ENCODE assay signal across 8 mouse cellular contexts in genomic region chr2:130294936-130295277, GRCm38 (mm10). TPM values are rescaled to one million over a fixed set of nuclear protein-coding genes. Genes with fewer than 3 reads are reported as not detected.
A peak's percentile ranks its signal among the peaks of the same experiment; 100 is the strongest.
DNase-seq lines count a peak whose midpoint lies in the region; ATAC-seq and TF ChIP-seq lines count a peak whose summit lies in the region.

Ebf4 (plus strand) TSS chr2:130295169.

- peak within 1 kb of the TSS; percentile 76 for H3K4me2 ChIP-seq in forebrain, embryonic 11.5 days (ENCODE audit: low read depth, low read length, severe bottlenecking)
- H3K4me2 ChIP-seq in hindbrain, embryonic 13.5 days = peak within 1 kb of the TSS; percentile 71
- peak within 1 kb of the TSS; percentile 68 for H3K4me2 ChIP-seq in liver, embryonic 12.5 days
- peak within 1 kb of the TSS; percentile 68 for H3K4me2 ChIP-seq in neural tube, embryonic 13.5 days

- 3% methylated on average over 27 of the region's 39 CpGs for WGBS in kidney, adult 2 months
- 0% methylated on average over 29 of the region's 39 CpGs for WGBS in forebrain, embryonic 11.5 days
- 1% methylated on average over 26 of the region's 39 CpGs for WGBS in hindbrain, embryonic 13.5 days
- 3% methylated on average over 35 of the region's 39 CpGs for WGBS in liver, embryonic 12.5 days (ENCODE audit: insufficient replicate concordance)
- under 1% methylated on average over 38 of the region's 39 CpGs for WGBS in neural tube, embryonic 13.5 days

- TF ChIP-seq POLR2A in kidney, adult 2 months (IDR thresholded peaks at IDR 0.05; ENCODE audit: low read depth, low read length) = no peak

- H3K4me1 ChIP-seq in kidney, adult 2 months (ENCODE audit: control insufficient read depth, insufficient read depth, low read length) = no peaks in the 10 kb centered on the region
- H3K4me1 ChIP-seq in forebrain, embryonic 11.5 days (replicated peaks; ENCODE audit: control insufficient read depth, insufficient read depth, low read length) = peaks cover 10% of the 10 kb centered on the region
- H3K4me1 ChIP-seq in hindbrain, embryonic 13.5 days (replicated peaks) = peaks cover 54% of the 10 kb centered on the region
- peaks cover 26% of the 10 kb centered on the region for H3K4me1 ChIP-seq in liver, embryonic 12.5 days
- peaks cover 58% of the 10 kb centered on the region for H3K4me1 ChIP-seq in neural tube, embryonic 13.5 days (replicated peaks)

- H3K36me3 ChIP-seq in kidney, adult 2 months (ENCODE audit: control insufficient read depth, insufficient read depth, low read length) = no peaks in the 10 kb centered on the region
- H3K36me3 ChIP-seq in forebrain, embryonic 11.5 days (ENCODE audit: control insufficient read depth, insufficient read depth, low read length) = no peaks in the 10 kb centered on the region
- no peaks in the 10 kb centered on the region for H3K36me3 ChIP-seq in hindbrain, embryonic 13.5 days
- no peaks in the 10 kb centered on the region for H3K36me3 ChIP-seq in liver, embryonic 12.5 days
- H3K36me3 ChIP-seq in neural tube, embryonic 13.5 days = no peaks in the 10 kb centered on the region

- peaks cover 2% of the 10 kb centered on the region; the same call in 1 of the 2 replicates for H3K27me3 ChIP-seq in kidney, adult 2 months (replicated peaks; ENCODE audit: control insufficient read depth, insufficient read depth, low read length)
- H3K27me3 ChIP-seq in forebrain, embryonic 11.5 days (ENCODE audit: control insufficient read depth, insufficient read depth, low read length) = peaks cover 4% of the 10 kb centered on the region
- H3K27me3 ChIP-seq in hindbrain, embryonic 13.5 days = peaks cover 16% of the 10 kb centered on the region
- H3K27me3 ChIP-seq in liver, embryonic 12.5 days (replicated peaks) = peaks cover 92% of the 10 kb centered on the region
- H3K27me3 ChIP-seq in neural tube, embryonic 13.5 days = peaks cover 14% of the 10 kb centered on the region

- no peak within 1 kb of the TSS for H3K27ac ChIP-seq in kidney, adult 2 months (ENCODE audit: insufficient read depth, low read depth, low read length)
- H3K27ac ChIP-seq in forebrain, embryonic 11.5 days (ENCODE audit: low read depth, low read length) = peak within 1 kb of the TSS; percentile 41
- H3K27ac ChIP-seq in hindbrain, embryonic 13.5 days = peak within 1 kb of the TSS; percentile 89
- H3K27ac ChIP-seq in liver, embryonic 12.5 days = no peak within 1 kb of the TSS
- H3K27ac ChIP-seq in neural tube, embryonic 13.5 days (replicated peaks) = peak within 1 kb of the TSS; percentile 89

- DNase-seq in kidney, adult 2 months = peak; percentile 45
- no peak for DNase-seq in kidney, adult 9 months
- DNase-seq in adrenal gland, postnatal 14 days = peak; percentile 67
- peak; percentile 91 for DNase-seq in forebrain, embryonic 11.5 days (ENCODE audit: low spot score)

- ATAC-seq in forebrain, embryonic 11.5 days (replicated peaks; ENCODE audit: low FRiP score) = peak; percentile 85
- peak; percentile 60 for ATAC-seq in hindbrain, embryonic 13.5 days (ENCODE audit: low FRiP score)
- peak; percentile 44 for ATAC-seq in liver, embryonic 12.5 days
- peak; percentile 74 for ATAC-seq in neural tube, embryonic 13.5 days (ENCODE audit: low read depth)
- no peak for ATAC-seq in erythroid progenitor cell, adult 5-6 weeks (replicated peaks; ENCODE audit: low FRiP score, poor library complexity, severe bottlenecking)

- H3K4me3 ChIP-seq in kidney, adult 2 months (ENCODE audit: insufficient read depth, low read depth, low read length) = peak within 1 kb of the TSS; percentile 44
- peak within 1 kb of the TSS; percentile 81 for H3K4me3 ChIP-seq in forebrain, embryonic 11.5 days (ENCODE audit: low read depth, low read length)
- H3K4me3 ChIP-seq in hindbrain, embryonic 13.5 days = peak within 1 kb of the TSS; percentile 79
- peak within 1 kb of the TSS; percentile 57 for H3K4me3 ChIP-seq in liver, embryonic 12.5 days
- peak within 1 kb of the TSS; percentile 75 for H3K4me3 ChIP-seq in neural tube, embryonic 13.5 days

- no peak for TF ChIP-seq CTCF in kidney, adult 2 months (conservative IDR thresholded peaks at IDR 0.05; ENCODE audit: insufficient read depth, insufficient read length, low read depth, low read length)

- no peaks in the 10 kb centered on the region for H3K9me3 ChIP-seq in forebrain, embryonic 11.5 days (ENCODE audit: control insufficient read depth, low read length)
- H3K9me3 ChIP-seq in hindbrain, embryonic 13.5 days = no peaks in the 10 kb centered on the region
- H3K9me3 ChIP-seq in liver, embryonic 12.5 days (replicated peaks) = no peaks in the 10 kb centered on the region
- H3K9me3 ChIP-seq in neural tube, embryonic 13.5 days = no peaks in the 10 kb centered on the region

- peak within 1 kb of the TSS; percentile 82 for H3K9ac ChIP-seq in forebrain, embryonic 11.5 days (ENCODE audit: low read length)
- H3K9ac ChIP-seq in hindbrain, embryonic 13.5 days = peak within 1 kb of the TSS; percentile 90
- H3K9ac ChIP-seq in liver, embryonic 12.5 days = peak within 1 kb of the TSS; percentile 49
- peak within 1 kb of the TSS; percentile 92 for H3K9ac ChIP-seq in neural tube, embryonic 13.5 days

RNA-seq across cellular contexts. Expression of gene Ebf4, which starts in this region (rescaled TPM):
- 1.8 and 2.0 TPM in 2 replicates for polyA plus RNA-seq in kidney, adult 2 months (2012; rRNA removed)
- total RNA-seq in adrenal gland, postnatal 14 days (2021) = 3.6 and 4.2 TPM in 2 replicates
- 2.5 and 2.8 TPM in 2 replicates for polyA plus RNA-seq in forebrain, embryonic 11.5 days (2014; fragmentation: Nextera tagmentation; extraction: Ambion mirVana)
- polyA plus RNA-seq in hindbrain, embryonic 13.5 days (2015; fragmentation: Nextera tagmentation; extraction: Ambion mirVana) = 2.6 and 3.1 TPM in 2 replicates
- polyA plus RNA-seq in liver, embryonic 12.5 days (2016; fragmentation: Nextera tagmentation; extraction: Ambion mirVana) = 0.41 and 0.61 TPM in 2 replicates
- polyA plus RNA-seq in neural tube, embryonic 13.5 days (2015; fragmentation: Nextera tagmentation; extraction: Ambion mirVana) = 3.6 and 4.3 TPM in 2 replicates
- total RNA-seq in erythroid progenitor cell, adult 5-6 weeks (2015; ENCODE audit: low replicate concordance) = not detected in 2 replicates
- 0.64 TPM in 1 of 2 replicates, not detected in the other for total RNA-seq in erythroid progenitor cell, adult 5-6 weeks (2017; ENCODE audit: low replicate concordance)

Comparison
In these comparisons a context has a peak if more than half of its experiments do, and no peak if none do; other contexts are left out.
1. Peak in ATAC-seq, H3K4me3 ChIP-seq, H3K9ac ChIP-seq and H3K4me2 ChIP-seq in liver, embryonic 12.5 days; RNA of the gene not detected or under 1 TPM.
2. H3K27ac ChIP-seq: peak in forebrain, embryonic 11.5 days (single experiment), hindbrain, embryonic 13.5 days (single experiment) and neural tube, embryonic 13.5 days (single experiment); none in kidney, adult 2 months (single experiment) and liver, embryonic 12.5 days (single experiment).
3. Peak in every context shown above with its lines, with median percentiles within 50 percentile points of each other: H3K4me3 ChIP-seq, H3K4me2 ChIP-seq and H3K9ac ChIP-seq.